Mouse (Mus musculus): ENCODE results near the gene Gid8. TPM values are rescaled to one million over a fixed set of nuclear protein-coding genes. Genes with fewer than 3 reads are reported as not detected.

The Gid8 gene
- polyA plus RNA-seq, 1 experiment = 35.5 TPM

GRCm38 (mm10) chr2:180731036-180731435, 21.1 kb downstream of the Gid8 start:
- Histone ChIP-seq H3K27ac (ENCODE audit: control insufficient read depth, insufficient read depth, low read length) (peak overlapping the region; percentile 93), H3K27me3 (ENCODE audit: control insufficient read depth, insufficient read depth, low read length) (no peaks in the 10 kb centered on the region), H3K4me1 (replicated peaks; ENCODE audit: control insufficient read depth, insufficient read depth, low read length) (peaks cover 51% of the 10 kb centered on the region), H3K36me3 (ENCODE audit: control insufficient read depth, insufficient read depth, low read length) (no peaks in the 10 kb centered on the region), H3K4me3 (ENCODE audit: control insufficient read depth, insufficient read depth, low read length) (no peak overlapping the region)
- TF ChIP-seq POLR2A (IDR thresholded peaks at IDR 0.05; ENCODE audit: control insufficient read depth, extremely low read depth, insufficient read depth, low read length, poor library complexity) = no peak
- no peak for TF ChIP-seq CTCF (IDR thresholded peaks at IDR 0.05; ENCODE audit: borderline replicate concordance, control insufficient read depth, extremely low read depth, insufficient read depth, low read length, poor library complexity)
- WGBS = 10% methylated on average over 3 of the region's 3 CpGs
- DNase-seq = peak; percentile 60

DNA sequence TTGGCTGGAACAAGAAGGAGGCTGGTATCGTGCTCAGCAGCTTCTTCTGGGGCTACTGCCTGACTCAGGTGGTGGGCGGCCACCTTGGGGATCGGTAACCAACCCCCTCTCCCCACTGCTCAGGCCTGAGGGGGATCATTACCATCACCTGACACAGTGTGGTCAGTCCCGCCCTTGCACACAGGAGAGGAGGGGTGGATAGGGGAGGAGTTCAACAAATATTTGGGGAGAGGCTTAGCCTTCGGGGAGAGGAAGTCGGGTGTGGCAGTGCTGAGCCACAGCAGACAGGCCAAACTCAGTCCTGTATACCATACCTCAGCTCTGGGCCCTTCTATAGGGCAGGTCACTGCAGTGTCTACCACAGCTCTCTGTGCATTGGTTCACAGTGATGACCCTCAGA, 22.1 kb downstream of the Gid8 start:
- 51% methylated on average over 6 of the region's 6 CpGs for WGBS
- Histone ChIP-seq H3K27ac (ENCODE audit: control insufficient read depth, insufficient read depth, low read length) (peak overlapping the region; percentile 93), H3K27me3 (ENCODE audit: control insufficient read depth, insufficient read depth, low read length) (no peaks in the 10 kb centered on the region), H3K4me1 (replicated peaks; ENCODE audit: control insufficient read depth, insufficient read depth, low read length) (peaks cover 42% of the 10 kb centered on the region), H3K36me3 (ENCODE audit: control insufficient read depth, insufficient read depth, low read length) (no peaks in the 10 kb centered on the region), H3K4me3 (ENCODE audit: control insufficient read depth, insufficient read depth, low read length) (no peak overlapping the region)
- no peak for DNase-seq
- TF ChIP-seq CTCF (IDR thresholded peaks at IDR 0.05; ENCODE audit: borderline replicate concordance, control insufficient read depth, extremely low read depth, insufficient read depth, low read length, poor library complexity) (no peak), POLR2A (IDR thresholded peaks at IDR 0.05; ENCODE audit: control insufficient read depth, extremely low read depth, insufficient read depth, low read length, poor library complexity) (no peak)

DNA sequence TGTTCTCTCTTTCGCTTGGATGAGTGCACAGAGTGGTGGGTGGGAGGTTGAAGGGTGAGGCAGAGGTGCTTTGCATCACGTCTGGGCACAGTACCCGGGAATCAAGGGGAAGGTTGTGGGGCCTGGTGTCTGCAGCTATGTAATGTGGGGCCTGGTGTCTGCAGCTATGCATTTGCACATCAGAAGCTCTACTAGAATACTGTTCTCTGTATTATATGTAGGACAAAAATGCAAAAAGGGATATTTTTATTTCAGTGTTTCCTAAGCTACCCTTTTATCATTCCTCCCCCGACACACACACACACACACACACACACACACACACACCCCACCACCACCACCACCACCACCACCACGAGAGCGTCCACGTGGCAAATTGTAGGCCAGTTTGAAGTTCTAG, 25.3 kb downstream of the Gid8 start:
- Histone ChIP-seq H3K27me3 (ENCODE audit: control insufficient read depth, insufficient read depth, low read length) (no peaks in the 10 kb centered on the region), H3K4me1 (replicated peaks; ENCODE audit: control insufficient read depth, insufficient read depth, low read length) (peaks cover 19% of the 10 kb centered on the region), H3K4me3 (ENCODE audit: control insufficient read depth, insufficient read depth, low read length) (no peak overlapping the region), H3K27ac (ENCODE audit: control insufficient read depth, insufficient read depth, low read length) (no peak overlapping the region), H3K36me3 (ENCODE audit: control insufficient read depth, insufficient read depth, low read length) (no peaks in the 10 kb centered on the region)
- no peak for DNase-seq
- TF ChIP-seq POLR2A (IDR thresholded peaks at IDR 0.05; ENCODE audit: control insufficient read depth, extremely low read depth, insufficient read depth, low read length, poor library complexity) (no peak), CTCF (IDR thresholded peaks at IDR 0.05; ENCODE audit: borderline replicate concordance, control insufficient read depth, extremely low read depth, insufficient read depth, low read length, poor library complexity) (no peak)
- 90% methylated on average over 7 of the region's 7 CpGs for WGBS

GRCm38 (mm10) chr2:180737984-180738383, 28.1 kb downstream of the Gid8 start:
- Histone ChIP-seq H3K27ac (ENCODE audit: control insufficient read depth, insufficient read depth, low read length) (no peak overlapping the region), H3K4me1 (replicated peaks; ENCODE audit: control insufficient read depth, insufficient read depth, low read length) (no peaks in the 10 kb centered on the region), H3K36me3 (ENCODE audit: control insufficient read depth, insufficient read depth, low read length) (no peaks in the 10 kb centered on the region), H3K4me3 (ENCODE audit: control insufficient read depth, insufficient read depth, low read length) (no peak overlapping the region), H3K27me3 (ENCODE audit: control insufficient read depth, insufficient read depth, low read length) (no peaks in the 10 kb centered on the region)
- whole genome bisulfite sequencing = 95% methylated on average over 2 of the region's 2 CpGs
- no peak for DNase-seq
- no peak for TF ChIP-seq CTCF (IDR thresholded peaks at IDR 0.05; ENCODE audit: borderline replicate concordance, control insufficient read depth, extremely low read depth, insufficient read depth, low read length, poor library complexity)
- TF ChIP-seq POLR2A (IDR thresholded peaks at IDR 0.05; ENCODE audit: control insufficient read depth, extremely low read depth, insufficient read depth, low read length, poor library complexity) = no peak

GRCm38 (mm10) chr2:180740349-180740748, 30.4 kb downstream of the Gid8 start:
- DNase-seq = no peak
- Histone ChIP-seq H3K36me3 (ENCODE audit: control insufficient read depth, insufficient read depth, low read length) (no peaks in the 10 kb centered on the region), H3K27me3 (ENCODE audit: control insufficient read depth, insufficient read depth, low read length) (no peaks in the 10 kb centered on the region), H3K4me3 (ENCODE audit: control insufficient read depth, insufficient read depth, low read length) (no peak overlapping the region), H3K27ac (ENCODE audit: control insufficient read depth, insufficient read depth, low read length) (no peak overlapping the region), H3K4me1 (replicated peaks; ENCODE audit: control insufficient read depth, insufficient read depth, low read length) (no peaks in the 10 kb centered on the region)
- 58% methylated on average over 3 of the region's 3 CpGs for WGBS
- no peak for TF ChIP-seq CTCF (IDR thresholded peaks at IDR 0.05; ENCODE audit: borderline replicate concordance, control insufficient read depth, extremely low read depth, insufficient read depth, low read length, poor library complexity)
- no peak for TF ChIP-seq POLR2A (IDR thresholded peaks at IDR 0.05; ENCODE audit: control insufficient read depth, extremely low read depth, insufficient read depth, low read length, poor library complexity)

DNA sequence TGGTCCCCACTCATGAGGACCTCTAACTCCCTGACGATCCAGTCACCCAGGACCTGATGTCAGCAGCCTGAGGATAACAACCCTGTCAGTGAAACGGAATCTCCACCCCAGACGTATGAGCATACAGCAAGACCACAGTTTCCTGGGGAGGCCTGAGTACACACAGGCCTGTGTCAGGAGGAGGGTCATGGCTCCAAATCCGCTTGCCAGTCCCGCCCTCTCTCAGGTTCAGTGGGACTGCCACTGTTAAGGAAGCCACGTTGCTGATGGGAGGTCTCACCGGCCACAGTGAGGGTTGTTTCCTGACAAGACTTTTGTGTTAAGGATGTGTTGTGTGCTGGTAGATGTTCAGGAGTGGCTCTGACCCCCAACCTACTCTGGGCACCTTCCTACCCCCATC, 31.5 kb downstream of the Gid8 start:
- H3K4me1 ChIP-seq (replicated peaks; ENCODE audit: control insufficient read depth, insufficient read depth, low read length) = no peaks in the 10 kb centered on the region
- 63% methylated on average over 7 of the region's 7 CpGs for WGBS

DNA sequence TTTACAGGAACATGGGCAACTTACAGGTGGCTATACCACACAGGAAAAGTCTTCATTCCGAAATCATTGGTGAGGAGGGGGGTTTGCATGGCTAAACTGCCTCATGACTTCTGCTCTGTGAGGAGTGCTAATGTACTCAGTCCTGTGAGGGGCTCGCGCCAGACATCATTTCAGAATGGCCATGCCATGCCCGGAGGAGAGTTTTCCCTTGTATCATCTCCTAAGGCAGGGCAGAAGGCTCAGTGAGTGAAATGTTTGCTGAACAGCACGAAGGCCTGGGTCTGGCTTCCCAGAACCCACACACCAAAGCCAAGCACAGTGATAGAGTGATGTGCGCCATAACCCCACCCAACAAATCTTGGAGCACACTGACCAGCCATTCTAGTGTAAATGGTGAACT, 32.9 kb downstream of the Gid8 start:
- no peaks in the 10 kb centered on the region for H3K27me3 ChIP-seq (ENCODE audit: control insufficient read depth, insufficient read depth, low read length)
- no peaks in the 10 kb centered on the region for H3K36me3 ChIP-seq (ENCODE audit: control insufficient read depth, insufficient read depth, low read length)
- no peaks in the 10 kb centered on the region for H3K4me1 ChIP-seq (replicated peaks; ENCODE audit: control insufficient read depth, insufficient read depth, low read length)
- H3K27ac ChIP-seq (ENCODE audit: control insufficient read depth, insufficient read depth, low read length) = no peak overlapping the region
- no peak overlapping the region for H3K4me3 ChIP-seq (ENCODE audit: control insufficient read depth, insufficient read depth, low read length)
- TF ChIP-seq POLR2A (IDR thresholded peaks at IDR 0.05; ENCODE audit: control insufficient read depth, extremely low read depth, insufficient read depth, low read length, poor library complexity) = no peak
- no peak for TF ChIP-seq CTCF (IDR thresholded peaks at IDR 0.05; ENCODE audit: borderline replicate concordance, control insufficient read depth, extremely low read depth, insufficient read depth, low read length, poor library complexity)
- WGBS = 89% methylated on average over 6 of the region's 6 CpGs
- no peak for DNase-seq

More for the DNA sequence above, 31.5 kb downstream of the Gid8 start:
- TF ChIP-seq CTCF (IDR thresholded peaks at IDR 0.05; ENCODE audit: borderline replicate concordance, control insufficient read depth, extremely low read depth, insufficient read depth, low read length, poor library complexity) (no peak), POLR2A (IDR thresholded peaks at IDR 0.05; ENCODE audit: control insufficient read depth, extremely low read depth, insufficient read depth, low read length, poor library complexity) (no peak)
- Histone ChIP-seq H3K27ac (ENCODE audit: control insufficient read depth, insufficient read depth, low read length) (no peak overlapping the region), H3K36me3 (ENCODE audit: control insufficient read depth, insufficient read depth, low read length) (no peaks in the 10 kb centered on the region), H3K27me3 (ENCODE audit: control insufficient read depth, insufficient read depth, low read length) (no peaks in the 10 kb centered on the region), H3K4me3 (ENCODE audit: control insufficient read depth, insufficient read depth, low read length) (no peak overlapping the region)
- DNase-seq = no peak
